Mouse (Mus musculus) stomach, postnatal 0 days (tissue): ENCODE data around the gene Kif26b.

Experiments used
- CTCF ChIP-seq: IDR thresholded peaks from 2 replicates; pipeline ENCODE4 v1.5.1; 2016; ENCODE audit warnings: antibody characterized with exemption, low read depth, mild to moderate bottlenecking, moderate library complexity
- EP300 ChIP-seq: optimal IDR thresholded peaks from 2 replicates; pipeline ENCODE3; 2016; ENCODE audit warnings: antibody characterized with exemption

DNA sequence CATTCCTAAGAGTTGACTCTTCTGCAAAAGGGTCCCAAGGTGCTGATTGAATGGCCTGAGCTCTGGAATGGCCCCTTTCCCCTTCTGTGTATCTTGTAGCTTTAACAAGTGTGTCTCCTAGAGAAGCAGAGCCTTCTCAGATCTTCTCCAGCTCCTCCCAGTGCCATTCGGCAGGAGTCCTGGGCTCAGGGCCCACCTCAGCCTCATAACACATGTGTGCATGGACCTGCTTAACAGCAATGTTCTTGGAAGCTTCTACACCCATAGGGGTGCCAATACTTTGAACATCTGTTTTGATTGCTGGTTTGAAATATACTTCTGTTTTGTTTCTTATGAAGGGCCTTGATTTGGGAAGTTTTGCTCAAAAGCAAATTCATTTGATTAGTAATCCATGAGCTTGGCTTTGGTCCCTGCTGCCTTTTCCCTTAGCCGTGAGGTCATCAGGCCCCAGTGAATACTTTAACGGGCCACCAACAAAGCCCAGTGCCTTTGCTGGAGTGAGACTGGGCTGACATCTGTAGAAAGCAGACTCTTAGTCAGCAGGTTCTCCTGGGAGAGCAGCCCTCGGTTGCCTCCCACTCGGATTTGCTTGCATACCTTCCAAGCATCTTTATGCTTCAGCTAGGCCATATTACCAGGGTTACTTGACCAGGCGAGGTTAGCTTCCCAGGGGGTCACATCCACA is 405.2 kb downstream of the Kif26b start:
- no peak for TF ChIP-seq CTCF
- no peak for TF ChIP-seq EP300
